Mouse (Mus musculus): Measurements from ENCODE around the gene Sh3kbp1. TPM values are rescaled to one million over a fixed set of nuclear protein-coding genes. Genes with fewer than 3 reads are reported as not detected.

Gene Sh3kbp1
- polyA plus RNA-seq, 1 experiment from 2014 or later: 28.5 TPM

DNA sequence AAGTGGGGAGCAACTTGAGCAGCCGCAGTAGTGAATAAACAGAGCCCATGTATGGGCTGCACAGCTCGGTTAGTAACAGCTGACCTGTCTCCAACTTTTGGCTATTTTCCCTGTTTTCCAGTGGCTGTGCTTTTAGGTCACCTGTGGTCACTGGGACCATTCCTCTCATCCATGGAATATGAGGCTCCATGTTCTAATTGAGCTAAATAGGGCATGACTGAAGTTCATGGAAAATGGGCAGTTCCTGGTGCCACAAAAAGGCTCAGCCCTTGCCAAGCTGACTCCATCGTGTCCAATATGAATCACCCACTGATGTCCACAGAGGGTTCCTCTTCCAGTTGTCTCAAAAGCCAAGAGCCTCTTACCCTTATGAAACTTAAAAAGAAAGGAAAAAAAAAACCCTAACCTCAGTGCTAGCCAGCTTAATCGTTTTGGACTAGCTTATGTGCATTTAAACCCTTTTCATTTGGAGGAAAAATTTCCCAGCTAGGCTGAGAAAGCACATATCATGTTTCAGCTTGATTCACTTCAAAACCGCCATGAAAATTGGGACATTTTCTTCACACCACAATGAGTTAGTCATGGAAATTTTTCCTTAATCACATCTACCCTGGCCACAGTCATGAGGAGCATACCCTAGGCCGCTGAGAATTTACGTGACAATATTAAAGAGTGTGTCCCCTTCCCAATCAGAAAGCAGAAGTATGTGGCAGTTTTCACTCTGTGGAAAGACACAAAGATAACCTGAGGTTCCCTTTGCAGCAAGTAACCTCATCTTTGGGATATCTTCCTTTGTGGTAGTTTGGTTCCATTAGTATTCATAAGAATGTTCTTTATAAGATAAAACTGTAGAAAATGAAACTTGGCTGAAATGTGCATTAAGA is 326.7 kb downstream of the Sh3kbp1 start:
- WGBS: 90% methylated on average over 7 of the region's 7 CpGs
- peaks cover 10% of the 10 kb centered on the region for H3K27me3 ChIP-seq (ENCODE audit: control insufficient read depth, insufficient read depth, low read length)

DNA sequence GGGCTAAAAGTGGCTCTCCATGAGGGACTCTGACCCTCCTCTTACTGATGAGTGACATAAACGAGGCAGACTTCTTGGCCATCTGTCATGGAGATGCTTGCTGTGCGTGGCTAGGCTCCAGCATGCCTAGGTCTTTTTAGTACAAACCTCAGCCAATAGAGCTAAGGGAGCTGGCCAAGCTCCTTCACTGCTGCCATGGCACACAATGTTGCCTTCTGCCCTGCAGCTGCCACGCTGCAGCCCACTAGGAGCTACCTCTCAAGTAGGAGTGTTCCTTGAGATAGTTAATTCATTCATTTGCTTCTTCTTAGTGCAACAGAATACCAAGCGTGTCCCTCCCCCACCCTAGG is 327.3 kb downstream of the Sh3kbp1 start:
- peaks cover 10% of the 10 kb centered on the region for H3K27me3 ChIP-seq (ENCODE audit: control insufficient read depth, insufficient read depth, low read length)
- H3K4me1 ChIP-seq (replicated peaks; ENCODE audit: control insufficient read depth, insufficient read depth, low read length): no peaks in the 10 kb centered on the region
- H3K4me2 ChIP-seq (ENCODE audit: low read depth, low read length, severe bottlenecking): no peak overlapping the region
- H3K9me3 ChIP-seq (ENCODE audit: control insufficient read depth, low read length): no peaks in the 10 kb centered on the region
- H3K27ac ChIP-seq (ENCODE audit: low read depth, low read length): no peak overlapping the region
- no peak for DNase-seq (ENCODE audit: low spot score)
- no peaks in the 10 kb centered on the region for H3K36me3 ChIP-seq (ENCODE audit: control insufficient read depth, insufficient read depth, low read length)
- WGBS: 79% methylated on average over 4 of the region's 4 CpGs
- ATAC-seq (replicated peaks; ENCODE audit: low FRiP score): no peak
- H3K9ac ChIP-seq (ENCODE audit: low read length): no peak overlapping the region
- H3K4me3 ChIP-seq (ENCODE audit: low read depth, low read length): no peak overlapping the region

More for the DNA sequence above, 326.7 kb downstream of the Sh3kbp1 start:
- Histone ChIP-seq H3K9me3 (ENCODE audit: control insufficient read depth, low read length) (no peaks in the 10 kb centered on the region), H3K4me3 (ENCODE audit: low read depth, low read length) (no peak overlapping the region), H3K4me2 (ENCODE audit: low read depth, low read length, severe bottlenecking) (no peak overlapping the region), H3K36me3 (ENCODE audit: control insufficient read depth, insufficient read depth, low read length) (no peaks in the 10 kb centered on the region), H3K9ac (ENCODE audit: low read length) (no peak overlapping the region), H3K4me1 (replicated peaks; ENCODE audit: control insufficient read depth, insufficient read depth, low read length) (no peaks in the 10 kb centered on the region), H3K27ac (ENCODE audit: low read depth, low read length) (no peak overlapping the region)
- DNase-seq (ENCODE audit: low spot score): no peak
- no peak for ATAC-seq (replicated peaks; ENCODE audit: low FRiP score)

DNA sequence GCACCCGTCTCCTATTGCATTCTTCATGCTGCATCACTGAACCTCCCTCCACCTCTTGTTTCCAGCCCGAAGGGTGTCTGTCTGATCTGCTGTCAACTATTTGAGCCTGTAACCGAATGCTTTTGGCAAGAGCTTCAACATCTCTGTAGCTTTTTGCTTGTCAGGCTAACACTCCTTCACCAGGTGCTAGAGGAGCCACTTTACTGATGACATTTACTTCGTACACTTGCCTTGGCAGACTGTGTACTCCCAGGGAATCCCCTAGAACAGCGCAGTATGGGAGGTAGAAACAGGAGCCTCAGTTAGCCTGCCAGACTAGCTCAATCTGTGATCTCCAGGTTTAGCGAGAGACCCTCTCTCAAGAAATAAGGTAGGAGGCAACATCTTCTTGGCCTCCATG is 328.4 kb downstream of the Sh3kbp1 start:
- Histone ChIP-seq H3K27me3 (ENCODE audit: control insufficient read depth, insufficient read depth, low read length) (peaks cover 10% of the 10 kb centered on the region), H3K4me3 (ENCODE audit: low read depth, low read length) (no peak overlapping the region), H3K4me1 (replicated peaks; ENCODE audit: control insufficient read depth, insufficient read depth, low read length) (no peaks in the 10 kb centered on the region), H3K9ac (ENCODE audit: low read length) (no peak overlapping the region), H3K27ac (ENCODE audit: low read depth, low read length) (no peak overlapping the region), H3K36me3 (ENCODE audit: control insufficient read depth, insufficient read depth, low read length) (no peaks in the 10 kb centered on the region), H3K9me3 (ENCODE audit: control insufficient read depth, low read length) (no peaks in the 10 kb centered on the region), H3K4me2 (ENCODE audit: low read depth, low read length, severe bottlenecking) (no peak overlapping the region)
- no peak for ATAC-seq (replicated peaks; ENCODE audit: low FRiP score)
- 84% methylated on average over 6 of the region's 6 CpGs for WGBS
- no peak for DNase-seq (ENCODE audit: low spot score)

DNA sequence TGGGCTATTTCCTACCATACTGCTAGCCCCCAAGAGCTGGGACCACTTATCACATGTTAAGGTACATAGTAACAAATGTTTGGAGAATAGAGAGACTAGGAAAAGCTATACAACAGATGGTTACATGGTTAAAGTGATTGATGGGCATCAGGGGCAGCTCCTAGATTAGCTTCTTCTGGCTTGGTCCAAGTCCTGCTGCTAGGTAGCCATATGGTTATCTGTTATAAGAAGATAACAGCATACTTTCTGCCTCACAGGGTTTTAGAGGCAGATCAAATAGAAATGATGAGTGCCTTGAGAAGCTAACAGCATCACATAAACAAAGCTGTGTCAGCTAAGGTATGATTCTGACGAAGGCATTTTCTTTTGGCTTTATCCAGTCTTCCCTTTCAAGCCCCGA is 334.3 kb downstream of the Sh3kbp1 start:
- H3K27me3 ChIP-seq (ENCODE audit: control insufficient read depth, insufficient read depth, low read length): no peaks in the 10 kb centered on the region; the same call in 1 of the 2 replicates
- 94% methylated on average over 2 of the region's 2 CpGs for WGBS

DNA sequence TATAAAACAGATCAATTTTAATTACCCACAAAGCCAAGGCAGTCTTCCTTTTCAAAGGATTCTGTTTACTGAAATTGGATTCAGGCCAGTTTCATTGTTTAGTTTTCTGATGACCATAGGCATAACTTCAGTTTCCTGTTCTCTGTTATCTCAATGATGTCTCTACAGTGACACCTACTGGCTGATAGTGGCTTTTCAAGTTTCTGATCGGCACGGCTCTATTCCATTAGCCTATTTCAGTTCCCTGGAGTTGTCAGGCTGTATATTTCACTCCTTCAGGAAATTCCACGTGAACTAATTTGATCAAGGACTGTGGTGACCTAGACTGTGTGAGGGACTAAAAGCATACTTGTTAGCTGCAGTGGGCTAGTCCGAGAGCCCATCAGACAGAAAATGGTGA is 336.2 kb downstream of the Sh3kbp1 start:
- H3K4me3 ChIP-seq (ENCODE audit: low read depth, low read length): no peak overlapping the region
- H3K9ac ChIP-seq (ENCODE audit: low read length): no peak overlapping the region
- no peaks in the 10 kb centered on the region for H3K36me3 ChIP-seq (ENCODE audit: control insufficient read depth, insufficient read depth, low read length)
- DNase-seq (ENCODE audit: low spot score) (peak; percentile 53), ATAC-seq (replicated peaks; ENCODE audit: low FRiP score) (peak; percentile 63)
- WGBS: 26% methylated on average over 4 of the region's 4 CpGs
- no peak overlapping the region for H3K4me2 ChIP-seq (ENCODE audit: low read depth, low read length, severe bottlenecking)
- H3K27me3 ChIP-seq (ENCODE audit: control insufficient read depth, insufficient read depth, low read length): no peaks in the 10 kb centered on the region; the same call in 1 of the 2 replicates
- no peaks in the 10 kb centered on the region for H3K4me1 ChIP-seq (replicated peaks; ENCODE audit: control insufficient read depth, insufficient read depth, low read length)
- H3K9me3 ChIP-seq (ENCODE audit: control insufficient read depth, low read length): no peaks in the 10 kb centered on the region
- no peak overlapping the region for H3K27ac ChIP-seq (ENCODE audit: low read depth, low read length)

More for the DNA sequence above, 334.3 kb downstream of the Sh3kbp1 start:
- Histone ChIP-seq H3K9me3 (ENCODE audit: control insufficient read depth, low read length) (no peaks in the 10 kb centered on the region), H3K4me2 (ENCODE audit: low read depth, low read length, severe bottlenecking) (no peak overlapping the region), H3K27ac (ENCODE audit: low read depth, low read length) (no peak overlapping the region), H3K4me1 (replicated peaks; ENCODE audit: control insufficient read depth, insufficient read depth, low read length) (no peaks in the 10 kb centered on the region), H3K4me3 (ENCODE audit: low read depth, low read length) (no peak overlapping the region), H3K36me3 (ENCODE audit: control insufficient read depth, insufficient read depth, low read length) (no peaks in the 10 kb centered on the region), H3K9ac (ENCODE audit: low read length) (no peak overlapping the region)
- DNase-seq (ENCODE audit: low spot score) (no peak), ATAC-seq (replicated peaks; ENCODE audit: low FRiP score) (no peak)

DNA sequence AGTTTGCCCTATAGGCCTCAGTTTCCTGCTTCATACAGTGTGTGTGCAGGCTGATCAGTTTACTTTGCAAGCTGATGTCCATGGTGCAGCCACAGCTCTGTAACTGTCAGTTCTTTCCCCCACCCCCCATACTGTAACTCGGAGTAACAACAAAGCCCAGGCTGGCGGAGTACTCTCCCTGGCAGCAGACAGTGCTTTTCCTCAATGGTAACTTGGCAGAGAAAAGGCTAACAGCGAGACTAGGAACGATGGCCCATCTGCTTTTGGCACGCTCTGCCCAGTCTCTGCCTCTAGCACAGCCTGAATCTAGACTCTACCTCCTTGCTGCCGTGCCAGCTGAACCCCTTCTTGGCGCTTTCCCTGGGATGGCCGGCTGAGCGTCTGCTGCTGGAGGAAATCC is 336.9 kb downstream of the Sh3kbp1 start:
- no peak for ATAC-seq (replicated peaks; ENCODE audit: low FRiP score)
- no peaks in the 10 kb centered on the region; the same call in 1 of the 2 replicates for H3K27me3 ChIP-seq (ENCODE audit: control insufficient read depth, insufficient read depth, low read length)
- 92% methylated on average over 9 of the region's 9 CpGs for WGBS

DNA sequence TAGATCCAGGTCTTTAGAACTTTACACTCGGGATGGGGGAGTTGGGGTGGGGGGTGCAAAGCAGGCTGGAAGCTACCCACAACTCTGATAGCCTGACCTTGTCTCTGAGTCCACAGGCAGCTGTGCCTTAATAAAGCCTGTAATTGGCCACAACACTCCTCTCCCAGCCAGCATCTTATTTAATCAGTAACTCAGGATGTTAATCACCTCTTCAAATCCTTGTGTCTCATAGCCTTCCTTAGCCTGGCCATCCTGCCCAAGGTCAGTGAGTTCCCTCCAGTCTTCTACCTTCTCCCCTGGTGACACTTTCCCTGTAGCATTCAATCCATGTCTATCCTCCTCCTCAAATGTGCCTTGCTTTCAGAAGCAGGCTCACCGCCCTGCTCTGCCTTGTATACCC is 342.0 kb downstream of the Sh3kbp1 start:
- DNase-seq (ENCODE audit: low spot score) (no peak), ATAC-seq (replicated peaks; ENCODE audit: low FRiP score) (no peak)
- H3K9me3 ChIP-seq (ENCODE audit: control insufficient read depth, low read length): no peaks in the 10 kb centered on the region
- 90% methylated on average over 2 of the region's 2 CpGs for WGBS
- no peak overlapping the region for H3K4me2 ChIP-seq (ENCODE audit: low read depth, low read length, severe bottlenecking)
- no peak overlapping the region for H3K9ac ChIP-seq (ENCODE audit: low read length)
- H3K36me3 ChIP-seq (ENCODE audit: control insufficient read depth, insufficient read depth, low read length): no peaks in the 10 kb centered on the region
- H3K4me3 ChIP-seq (ENCODE audit: low read depth, low read length): no peak overlapping the region
- H3K27ac ChIP-seq (ENCODE audit: low read depth, low read length): no peak overlapping the region
- no peaks in the 10 kb centered on the region for H3K27me3 ChIP-seq (ENCODE audit: control insufficient read depth, insufficient read depth, low read length)
- H3K4me1 ChIP-seq (replicated peaks; ENCODE audit: control insufficient read depth, insufficient read depth, low read length): no peaks in the 10 kb centered on the region

More for the DNA sequence above, 336.9 kb downstream of the Sh3kbp1 start:
- Histone ChIP-seq H3K9me3 (ENCODE audit: control insufficient read depth, low read length) (no peaks in the 10 kb centered on the region), H3K9ac (ENCODE audit: low read length) (no peak overlapping the region), H3K27ac (ENCODE audit: low read depth, low read length) (no peak overlapping the region), H3K4me3 (ENCODE audit: low read depth, low read length) (no peak overlapping the region), H3K36me3 (ENCODE audit: control insufficient read depth, insufficient read depth, low read length) (no peaks in the 10 kb centered on the region), H3K4me1 (replicated peaks; ENCODE audit: control insufficient read depth, insufficient read depth, low read length) (no peaks in the 10 kb centered on the region), H3K4me2 (ENCODE audit: low read depth, low read length, severe bottlenecking) (no peak overlapping the region)
- no peak for DNase-seq (ENCODE audit: low spot score)

DNA sequence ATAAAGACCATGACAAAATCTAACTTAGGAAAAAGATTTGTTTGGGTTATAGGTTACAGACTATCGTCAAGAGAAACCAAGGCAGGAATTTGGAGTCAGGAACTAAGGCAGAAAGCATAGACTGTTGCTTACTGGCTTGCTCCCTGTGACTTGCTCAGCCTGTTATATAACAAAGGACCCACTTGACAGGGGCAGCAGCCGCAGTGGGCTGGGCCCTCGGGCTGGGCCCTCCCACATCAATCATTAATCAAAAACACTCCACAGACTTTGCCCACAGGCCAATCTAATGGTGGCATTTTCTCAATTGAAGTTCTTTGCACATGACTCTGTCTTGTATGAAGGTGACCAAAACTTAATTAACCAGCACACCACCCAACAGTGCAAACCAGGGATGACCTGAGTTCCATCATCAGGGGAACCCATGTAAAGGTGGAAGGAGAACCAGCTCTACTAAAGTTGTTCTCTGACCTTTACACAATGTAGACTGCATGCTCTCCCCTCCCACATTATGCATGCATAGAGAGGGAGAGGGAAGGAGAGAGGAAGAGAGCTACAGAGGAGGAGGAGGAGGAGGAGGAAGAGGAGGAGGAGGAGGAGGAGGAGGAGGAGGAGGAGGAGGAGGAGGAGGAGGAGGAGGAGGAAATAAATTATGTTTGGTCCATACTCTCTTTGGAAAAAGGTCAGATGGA is 344.2 kb downstream of the Sh3kbp1 start:
- Histone ChIP-seq H3K27me3 (ENCODE audit: control insufficient read depth, insufficient read depth, low read length) (no peaks in the 10 kb centered on the region), H3K9ac (ENCODE audit: low read length) (no peak overlapping the region), H3K9me3 (ENCODE audit: control insufficient read depth, low read length) (no peaks in the 10 kb centered on the region), H3K4me1 (replicated peaks; ENCODE audit: control insufficient read depth, insufficient read depth, low read length) (no peaks in the 10 kb centered on the region), H3K27ac (ENCODE audit: low read depth, low read length) (no peak overlapping the region), H3K4me2 (ENCODE audit: low read depth, low read length, severe bottlenecking) (no peak overlapping the region), H3K4me3 (ENCODE audit: low read depth, low read length) (no peak overlapping the region), H3K36me3 (ENCODE audit: control insufficient read depth, insufficient read depth, low read length) (no peaks in the 10 kb centered on the region)
- ATAC-seq (replicated peaks; ENCODE audit: low FRiP score) (no peak), DNase-seq (ENCODE audit: low spot score) (no peak)
- WGBS: 66% methylated on average over 3 of the region's 3 CpGs

Data from forebrain, embryonic 11.5 days (tissue).